Mouse (Mus musculus) activated CD4-positive, CD25-positive, alpha-beta regulatory T cell, adult 9 weeks (primary cell): ENCODE data around the gene Slc9a5. TPM values are rescaled to one million over a fixed set of nuclear protein-coding genes. Genes with fewer than 3 reads are reported as not detected.

Source experiments
- polyA plus RNA-seq: library from polyadenylated mRNA; unstranded; fragments of 100-300 nt; shearing (Covaris generic); gene quantifications from one replicate; pipeline ENCODE4 v1.2.1, GENCODE M21; 2017

Slc9a5 gene
- polyA plus RNA-seq, result 0.59 TPM

DNA sequence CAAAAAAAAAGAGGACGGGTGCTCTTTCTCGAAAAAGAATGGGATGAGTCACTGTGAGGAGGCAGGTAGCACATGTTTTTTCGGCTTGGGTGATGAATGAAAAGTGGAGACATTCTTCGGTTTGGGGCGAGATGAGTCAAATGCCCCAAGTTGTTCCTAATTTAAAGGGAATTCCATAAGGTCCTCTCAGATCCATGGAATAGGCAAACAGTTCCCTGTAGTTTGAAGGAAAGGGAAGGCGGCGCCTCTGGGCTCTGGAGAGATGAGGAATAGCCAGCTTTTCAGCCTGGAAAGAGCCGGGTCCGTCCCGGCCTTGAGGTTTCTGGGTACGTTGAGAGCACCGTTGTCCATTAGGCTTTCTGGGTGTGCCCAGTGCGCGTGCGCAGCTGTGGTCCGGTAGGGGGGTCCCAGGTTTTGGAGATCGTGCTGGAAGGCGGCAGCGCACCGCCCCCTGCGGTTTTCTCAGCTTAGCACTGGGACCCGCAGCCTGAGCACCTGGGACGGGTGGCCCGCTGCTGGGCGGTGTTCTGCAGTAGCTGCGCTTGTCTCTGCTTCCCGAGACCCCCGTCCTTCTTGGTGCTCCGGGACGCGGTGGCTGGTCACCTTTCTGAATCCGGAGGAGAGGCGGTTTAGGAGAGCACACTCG, at the start of gene Slc9a5:
TSS of gene Slc9a5 (plus strand) at position 394 of the 646 bp plus-strand sequence.

DNA sequence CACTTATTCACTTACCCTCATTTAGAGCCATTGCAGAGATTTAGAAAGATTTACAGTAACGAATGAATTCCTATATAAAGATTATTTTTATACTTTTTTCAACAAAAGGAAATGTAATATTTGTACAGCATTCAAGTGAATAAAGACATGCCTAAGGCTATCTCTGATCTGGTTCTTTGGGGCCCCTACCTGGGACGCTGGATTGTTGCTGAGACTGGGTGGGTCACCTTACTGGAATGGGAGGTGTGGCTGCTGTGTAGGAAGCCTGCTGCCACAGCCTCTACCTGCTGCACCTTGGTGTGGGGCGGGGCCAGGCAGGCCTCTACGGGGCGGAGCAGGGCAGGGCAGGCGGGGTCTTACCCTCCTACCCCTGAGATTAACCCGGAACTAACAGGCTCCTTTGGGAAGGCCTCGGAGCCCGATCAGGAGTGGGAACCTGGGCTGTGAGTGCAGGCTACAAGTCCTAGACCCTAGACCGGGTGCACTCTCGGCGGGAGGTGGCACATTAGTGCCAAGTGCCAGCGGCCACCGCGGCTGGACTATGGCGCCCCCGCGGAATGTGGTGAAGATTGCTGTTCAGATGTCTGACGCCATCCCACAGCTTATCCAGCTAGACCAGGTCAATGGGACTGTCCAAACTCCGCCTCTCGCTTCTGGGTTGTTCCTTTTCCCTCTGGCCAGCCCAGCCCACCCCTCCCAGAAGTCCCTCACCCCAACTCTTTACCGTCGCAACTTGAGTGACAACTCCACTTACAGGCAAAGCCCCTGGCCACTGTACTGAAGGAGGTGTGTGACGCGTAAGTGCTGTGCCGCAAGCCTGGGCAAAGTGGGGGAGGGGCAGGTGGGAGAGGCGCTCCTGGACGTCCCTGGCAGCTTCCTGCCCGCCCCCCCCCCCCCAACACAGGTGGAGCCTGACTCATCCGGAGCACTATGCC, 43.2 kb upstream of the Slc9a5 start, which contains the start of gene Elmo3:
TSS of gene Elmo3 (plus strand) at position 391 of the 935 bp plus-strand sequence.

DNA sequence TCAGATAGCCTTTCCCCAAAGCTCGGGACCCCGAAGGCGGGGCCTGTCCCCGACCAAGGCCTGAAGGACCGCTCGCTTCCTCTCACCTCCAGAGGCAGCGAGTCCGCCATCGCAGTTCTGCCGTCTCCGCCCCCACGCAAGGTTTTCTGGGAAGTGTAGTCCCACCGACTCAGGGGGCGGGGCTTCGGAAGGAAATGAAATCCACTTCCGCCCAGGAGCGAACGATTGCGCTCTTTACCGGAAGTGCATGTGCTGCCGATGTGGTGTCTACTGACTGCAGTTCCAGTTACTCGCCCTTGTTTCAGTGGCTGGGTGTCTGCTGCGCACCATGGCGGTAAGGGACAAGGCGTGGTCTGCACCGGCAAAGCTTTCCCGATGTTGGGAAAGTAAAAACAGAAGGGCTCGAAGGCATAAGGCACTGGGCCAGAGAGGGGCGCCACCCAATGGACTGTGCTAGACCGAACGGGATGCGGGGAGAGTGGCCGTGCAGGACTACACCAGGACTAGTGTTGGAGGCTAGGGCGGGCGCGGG, 22.4 kb upstream of the Slc9a5 start, which contains the start of the genes Lrrc29 and Tmem208:
TSS of gene Lrrc29 (minus strand) at position 138 of the 532 bp plus-strand sequence.
TSS of gene Tmem208 (plus strand) at position 214 of the 532 bp plus-strand sequence.

DNA sequence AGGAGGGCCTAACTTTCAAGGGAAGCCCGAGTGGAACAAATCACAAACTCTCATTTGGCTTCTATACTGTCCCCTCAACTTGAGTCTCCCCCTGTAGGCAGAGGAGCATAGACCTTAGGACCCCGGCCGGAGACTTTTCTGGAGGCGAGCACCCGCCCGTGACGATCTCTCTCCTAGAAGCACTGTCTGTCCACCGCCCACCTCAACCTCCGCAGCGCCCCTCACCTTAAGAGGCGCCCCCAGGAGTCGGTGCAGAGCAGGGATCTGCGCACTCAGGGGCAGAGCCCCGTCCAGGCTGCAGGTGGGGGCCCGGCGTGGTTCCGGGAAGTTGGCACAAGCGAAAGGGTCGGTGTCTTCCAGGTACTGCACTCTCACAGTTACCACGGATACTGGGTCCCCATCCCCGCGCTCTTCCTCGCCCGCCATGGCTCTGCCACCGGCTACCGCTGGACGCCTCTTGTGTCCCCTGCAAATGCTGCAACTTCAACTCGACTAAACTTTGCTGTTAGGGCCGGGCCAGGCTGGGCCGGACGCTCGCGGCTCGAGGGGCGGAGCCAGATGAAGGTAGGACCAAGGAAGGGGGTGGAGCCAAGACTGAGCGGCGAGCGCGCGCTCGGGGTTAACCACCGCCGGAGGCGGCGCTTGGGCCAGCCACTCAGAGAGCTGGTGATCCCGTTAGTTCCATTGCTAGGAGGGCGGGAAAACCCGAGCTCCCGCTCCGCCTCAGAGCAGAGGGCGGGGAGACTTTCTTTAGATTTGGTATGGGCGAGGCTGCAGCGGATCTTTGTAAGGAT, 1.0 kb upstream of the Slc9a5 start, which contains the start of gene Fhod1:
TSS of gene Fhod1 (minus strand) at position 526 of the 794 bp plus-strand sequence.

DNA sequence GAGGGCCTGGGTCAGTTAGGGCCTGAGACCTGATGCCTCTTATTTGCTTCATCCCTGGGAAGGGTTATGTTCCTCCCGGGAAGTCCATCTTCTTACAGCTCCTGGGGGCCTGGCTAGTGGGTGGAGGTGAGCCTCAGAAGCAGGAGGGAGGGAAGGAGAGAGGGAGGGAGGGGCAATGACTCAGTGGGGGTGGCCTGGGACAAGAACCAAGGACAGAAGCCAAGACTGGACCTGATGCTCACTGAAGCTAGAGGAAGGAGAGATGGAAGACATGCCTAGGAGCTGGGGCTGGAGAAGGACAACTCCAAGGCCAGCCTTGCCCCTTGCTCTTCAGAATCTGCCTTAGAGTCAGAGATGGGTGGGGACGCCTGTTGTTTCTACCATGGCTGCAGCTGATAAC, 24.4 kb downstream of the Slc9a5 start, which contains the start of gene Plekhg4:
TSS of gene Plekhg4 (plus strand) at position 243 of the 400 bp plus-strand sequence.

DNA sequence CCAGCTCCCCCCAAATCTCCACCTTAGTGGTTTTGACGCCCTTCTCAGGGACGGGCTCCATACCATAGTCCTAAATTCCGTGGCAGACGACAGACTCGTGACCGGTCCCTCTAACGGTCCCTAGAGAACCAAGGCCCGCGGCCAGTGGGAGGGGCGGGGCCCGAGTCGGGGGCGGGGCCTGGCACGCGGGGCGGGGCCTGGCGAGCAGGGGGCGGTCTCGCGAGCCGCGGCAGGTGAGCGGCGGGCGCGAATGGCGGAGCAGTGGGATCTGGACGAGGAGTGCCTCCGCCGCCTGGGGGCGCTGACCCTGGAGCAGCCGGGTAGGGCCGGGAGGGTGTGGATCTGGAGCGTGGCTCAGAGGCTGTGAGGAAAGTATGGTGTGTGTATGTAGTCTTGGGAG, 64.7 kb downstream of the Slc9a5 start, which contains the start of the genes Kctd19 and Lrrc36:
TSS of gene Kctd19 (minus strand) at position 112 of the 400 bp plus-strand sequence.
TSS of gene Lrrc36 (plus strand) at position 181 of the 400 bp plus-strand sequence.

Other genes starting within 250 kb of the Slc9a5 start
- not detected for gene Ces4a, start 217.0 kb upstream of the Slc9a5 start, polyA plus RNA-seq
- gene Cbfb, start 178.2 kb upstream of the Slc9a5 start, polyA plus RNA-seq, result 27.3 TPM
- 30.6 TPM for gene D230025D16Rik, start 123.7 kb upstream of the Slc9a5 start, polyA plus RNA-seq
- 0.93 TPM for gene B3gnt9, start 93.7 kb upstream of the Slc9a5 start, polyA plus RNA-seq
- 48.9 TPM for gene Tradd, start 84.2 kb upstream of the Slc9a5 start, polyA plus RNA-seq
- gene Fbxl8, start 84.2 kb upstream of the Slc9a5 start, polyA plus RNA-seq, result 23.4 TPM
- gene Hsf4, start 79.0 kb upstream of the Slc9a5 start, polyA plus RNA-seq, result 0.86 TPM
- gene Nol3, start 72.7 kb upstream of the Slc9a5 start, polyA plus RNA-seq, result not detected
- gene 4931428F04Rik, start 59.0 kb upstream of the Slc9a5 start, polyA plus RNA-seq, result 1.9 TPM
- 2.1 TPM for gene Exoc3l, start 52.7 kb upstream of the Slc9a5 start, polyA plus RNA-seq
- 82.3 TPM for gene E2f4, start 51.2 kb upstream of the Slc9a5 start, polyA plus RNA-seq
- 8.1 TPM for gene Elmo3, start 43.2 kb upstream of the Slc9a5 start, polyA plus RNA-seq
- gene Lrrc29, start 22.6 kb upstream of the Slc9a5 start, polyA plus RNA-seq, result 2.6 TPM
- 151 TPM for gene Tmem208, start 22.5 kb upstream of the Slc9a5 start, polyA plus RNA-seq
- 1.8 TPM for gene Fhod1, start 890 bp upstream of the Slc9a5 start, polyA plus RNA-seq
- not detected for gene Plekhg4, start 24.4 kb downstream of the Slc9a5 start, polyA plus RNA-seq
- not detected for gene Kctd19, start 64.7 kb downstream of the Slc9a5 start, polyA plus RNA-seq
- gene Lrrc36, start 64.7 kb downstream of the Slc9a5 start, polyA plus RNA-seq, result not detected
- 1.3 TPM for gene Tppp3, start 122.7 kb downstream of the Slc9a5 start, polyA plus RNA-seq
- 2.2 TPM for gene Zdhhc1, start 148.1 kb downstream of the Slc9a5 start, polyA plus RNA-seq
- not detected for gene Hsd11b2, start 169.9 kb downstream of the Slc9a5 start, polyA plus RNA-seq
- gene Atp6v0d1, start 217.2 kb downstream of the Slc9a5 start, polyA plus RNA-seq, result 48.8 TPM